Comparison of ENCODE assay signal across 8 mouse cellular contexts in genomic region chr19:34550534-34551223, GRCm38 (mm10). TPM values are rescaled to one million over a fixed set of nuclear protein-coding genes. Genes with fewer than 3 reads are reported as not detected.
A peak's percentile ranks its signal among the peaks of the same experiment; 100 is the strongest.
DNase-seq lines count a peak whose midpoint lies in the region; ATAC-seq lines count a peak whose summit lies in the region.

TSS of gene Ifit2 (plus strand) at chr19:34550694.

- H3K27ac ChIP-seq in hindbrain, embryonic 14.5 days = peak within 1 kb of the TSS; percentile 52

- peak; percentile 14 for DNase-seq in WW6 (ENCODE audit: low read depth, low spot score)
- DNase-seq in cerebellum, postnatal 25 days = peak; percentile 54 to 70
- DNase-seq in frontal cortex, postnatal 25 days (ENCODE audit: low spot score in 2 of 2) = peak; percentile 38 to 47
- DNase-seq in hindbrain, embryonic 14.5 days (ENCODE audit: low spot score) = peak; percentile 82
- DNase-seq in left cerebral cortex, adult 11 months (ENCODE audit: low spot score) = peak; percentile 50
- peak; percentile 77 to 78 for DNase-seq in lung, postnatal 4 days
- DNase-seq in retina, postnatal 1 day = peak; percentile 91
- peak; percentile 81 for DNase-seq in thymus, postnatal 4 days

- H3K36me3 ChIP-seq in hindbrain, embryonic 14.5 days (replicated peaks; ENCODE audit: control insufficient read depth, insufficient read depth) = no peaks in the 10 kb centered on the region

- no peaks in the 10 kb centered on the region for H3K9me3 ChIP-seq in hindbrain, embryonic 14.5 days (ENCODE audit: control insufficient read depth, low read length)

- H3K4me1 ChIP-seq in hindbrain, embryonic 14.5 days (replicated peaks; ENCODE audit: control insufficient read depth, insufficient read depth, low read length) = no peaks in the 10 kb centered on the region

- peak within 1 kb of the TSS; percentile 50 for H3K9ac ChIP-seq in hindbrain, embryonic 14.5 days

- peak; percentile 95 for ATAC-seq in hindbrain, embryonic 14.5 days (ENCODE audit: low FRiP score)

- H3K4me3 ChIP-seq in hindbrain, embryonic 14.5 days (replicated peaks; ENCODE audit: low read length) = peak within 1 kb of the TSS; percentile 42

- H3K27me3 ChIP-seq in hindbrain, embryonic 14.5 days (ENCODE audit: control insufficient read depth, insufficient read depth, low read length) = no peaks in the 10 kb centered on the region

- peak within 1 kb of the TSS; percentile 69 for H3K4me2 ChIP-seq in hindbrain, embryonic 14.5 days (replicated peaks)

- WGBS in hindbrain, embryonic 14.5 days = under 1% methylated on average over 22 of the region's 22 CpGs

RNA-seq across cellular contexts. Expression of gene Ifit2, which starts in this region (rescaled TPM):
- 5.8 and 8.1 TPM in 2 replicates for polyA plus RNA-seq in hindbrain, embryonic 14.5 days (2014; fragmentation: Nextera tagmentation; extraction: Ambion mirVana)

Comparison
In these comparisons a context has a peak if more than half of its experiments do, and no peak if none do; other contexts are left out.
1. Peak in every context shown above with its lines: DNase-seq, ATAC-seq, H3K4me3 ChIP-seq and H3K27ac ChIP-seq.
2. DNase-seq: peak in every context shown above with its lines; median percentile 91 in retina, postnatal 1 day; 82 in hindbrain, embryonic 14.5 days; 81 in thymus, postnatal 4 days; 78 in lung, postnatal 4 days; 62 in cerebellum, postnatal 25 days; 50 in left cerebral cortex, adult 11 months; 42 in frontal cortex, postnatal 25 days; 14 in WW6.